Mouse (Mus musculus): ENCODE results near the gene Cpb2. TPM values are rescaled to one million over a fixed set of nuclear protein-coding genes. Genes with fewer than 3 reads are reported as not detected.

The Cpb2 gene
- total RNA-seq (2015; ENCODE audit: low replicate concordance) (not detected in 2 replicates), total RNA-seq (2017; ENCODE audit: low replicate concordance) (not detected in 2 replicates)

- no peak for ATAC-seq (replicated peaks; ENCODE audit: low FRiP score, poor library complexity, severe bottlenecking)
Measured at GRCm38 (mm10) chr14:75242087-75242486, at the start of gene Cpb2. Cpb2 (plus strand) TSS chr14:75242287.

- no peak for ATAC-seq (replicated peaks; ENCODE audit: low FRiP score, poor library complexity, severe bottlenecking)
Measured at GRCm38 (mm10) chr14:75192427-75192826, 49.7 kb upstream of the Cpb2 start.

GRCm38 (mm10) chr14:75192858-75193257, 49.2 kb upstream of the Cpb2 start:
- ATAC-seq (replicated peaks; ENCODE audit: low FRiP score, poor library complexity, severe bottlenecking): no peak

- ATAC-seq (replicated peaks; ENCODE audit: low FRiP score, poor library complexity, severe bottlenecking): no peak
Measured at GRCm38 (mm10) chr14:75195530-75195929, 46.6 kb upstream of the Cpb2 start.

DNA sequence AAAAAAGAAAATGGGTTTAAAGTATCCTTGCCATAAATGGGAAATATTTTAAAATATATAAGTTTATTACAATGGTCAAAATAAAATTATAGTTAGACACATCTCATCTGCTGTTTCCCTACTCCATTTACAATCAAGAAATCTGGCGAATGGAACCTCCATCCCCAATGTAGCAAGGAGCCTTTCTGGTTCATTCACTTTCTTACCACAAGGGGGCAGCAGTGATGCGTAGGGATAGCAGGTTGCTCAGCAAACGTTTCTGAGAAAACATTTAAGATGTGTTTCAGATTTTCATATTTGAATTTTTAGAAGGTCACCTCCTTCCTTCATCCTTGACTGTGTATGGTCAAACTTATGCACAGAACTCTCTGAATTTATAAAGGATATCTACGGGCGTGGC, 45.1 kb upstream of the Cpb2 start:
- peak; percentile 77; the same call in 1 of the 2 replicates for ATAC-seq (replicated peaks; ENCODE audit: low FRiP score, poor library complexity, severe bottlenecking)

DNA sequence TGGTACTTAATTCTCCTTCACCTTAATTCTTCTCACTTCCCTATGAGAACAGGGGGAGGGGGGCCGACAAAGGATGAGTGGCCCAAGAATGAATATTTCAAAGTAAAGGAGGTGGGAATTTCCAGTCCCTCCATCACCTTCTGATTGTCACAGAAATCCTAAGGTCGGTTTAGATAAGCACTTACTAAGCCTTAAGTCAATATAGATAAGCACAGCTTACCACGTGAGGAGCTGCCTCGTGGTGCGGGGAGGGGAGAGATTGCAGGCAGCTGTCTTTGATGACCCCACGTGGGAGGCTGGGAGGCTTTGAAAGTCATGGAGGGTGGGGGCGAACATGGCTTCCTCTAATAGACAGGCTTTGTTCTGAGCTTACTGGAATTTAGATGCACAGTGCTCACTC, 44.4 kb upstream of the Cpb2 start:
- ATAC-seq (replicated peaks; ENCODE audit: low FRiP score, poor library complexity, severe bottlenecking): no peak

DNA sequence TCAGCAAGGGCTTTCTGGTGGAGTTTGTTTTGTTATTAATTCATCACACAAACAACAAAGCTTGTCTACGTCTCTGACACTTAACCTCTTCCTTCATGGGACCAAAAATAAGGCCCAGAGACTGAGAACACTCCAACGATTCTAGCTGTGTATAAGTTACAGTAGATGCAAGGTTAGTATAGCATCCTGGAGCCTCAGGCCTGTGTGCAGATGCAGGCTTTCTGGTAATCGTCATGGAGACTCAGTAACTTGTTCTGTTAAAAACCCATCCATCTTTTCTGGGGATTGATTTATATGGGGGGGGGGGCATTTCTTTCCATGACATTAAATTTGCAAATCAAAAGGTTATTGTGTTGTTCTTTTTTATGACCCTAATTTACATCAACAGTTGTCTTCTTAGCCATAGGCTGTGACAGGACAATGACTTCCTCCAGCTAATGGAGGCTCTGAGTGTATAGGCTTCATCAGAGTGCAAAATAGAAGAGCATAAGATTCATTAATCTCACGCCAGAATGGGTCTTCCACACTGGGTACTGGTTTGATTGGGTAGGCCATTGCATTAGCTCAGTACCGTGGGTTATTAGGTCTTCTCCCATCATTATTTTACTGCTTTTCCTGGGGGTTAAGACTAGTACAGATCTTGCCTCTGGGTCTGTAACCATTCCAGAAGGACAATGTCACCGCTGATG, 36.6 kb upstream of the Cpb2 start:
- ATAC-seq (replicated peaks; ENCODE audit: low FRiP score, poor library complexity, severe bottlenecking): no peak

DNA sequence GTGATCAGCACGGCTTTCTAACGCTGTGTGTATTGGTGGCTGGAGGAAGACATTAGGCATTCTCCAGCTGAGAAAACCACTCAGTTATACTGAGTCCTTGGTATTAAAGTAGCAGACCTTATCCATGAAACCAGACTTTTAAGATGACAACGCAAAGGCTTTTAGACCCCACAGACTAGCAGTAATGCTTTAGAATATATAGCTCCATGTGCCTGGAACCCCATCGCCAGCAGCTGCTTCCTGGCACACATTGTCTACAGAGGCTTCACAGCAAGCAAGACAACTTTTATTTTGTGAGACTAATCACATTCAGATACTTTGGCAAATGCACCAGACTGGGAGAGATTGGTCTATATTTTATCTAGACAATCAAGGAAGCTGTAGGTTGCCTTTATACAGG, 35.8 kb upstream of the Cpb2 start:
- no peak for ATAC-seq (replicated peaks; ENCODE audit: low FRiP score, poor library complexity, severe bottlenecking)

DNA sequence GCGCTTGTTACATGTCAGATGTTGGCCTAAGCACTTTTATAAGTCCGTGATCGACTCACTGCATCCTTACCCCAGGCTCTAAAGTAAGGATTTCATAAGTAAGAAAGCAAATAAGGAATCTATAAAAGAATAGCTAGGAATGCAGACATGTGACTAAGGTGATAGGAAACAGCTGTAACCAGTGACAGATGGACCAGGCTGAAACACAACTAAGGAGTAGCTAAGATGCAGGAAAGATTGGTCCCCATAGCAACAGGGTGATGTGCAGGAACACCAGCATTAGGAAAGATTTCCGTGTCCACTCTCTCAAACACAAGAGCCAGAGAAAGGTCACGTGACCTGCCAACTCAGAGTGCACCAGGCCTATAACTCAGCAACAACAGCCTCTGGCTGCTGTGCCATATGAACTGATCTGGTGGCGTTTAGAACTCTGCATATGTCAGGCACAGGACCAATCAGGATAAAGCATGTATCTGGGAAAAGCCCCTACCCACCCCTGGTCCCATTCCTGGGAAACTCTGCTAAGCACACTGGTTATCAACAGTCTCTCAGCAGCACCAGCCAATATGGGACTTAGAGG, 33.4 kb upstream of the Cpb2 start:
- ATAC-seq (replicated peaks; ENCODE audit: low FRiP score, poor library complexity, severe bottlenecking): no peak

- ATAC-seq (replicated peaks; ENCODE audit: low FRiP score, poor library complexity, severe bottlenecking): no peak
Measured at GRCm38 (mm10) chr14:75213752-75214151, 28.3 kb upstream of the Cpb2 start.

GRCm38 (mm10) chr14:75218843-75219242, 23.2 kb upstream of the Cpb2 start:
- ATAC-seq (replicated peaks; ENCODE audit: low FRiP score, poor library complexity, severe bottlenecking): no peak

DNA sequence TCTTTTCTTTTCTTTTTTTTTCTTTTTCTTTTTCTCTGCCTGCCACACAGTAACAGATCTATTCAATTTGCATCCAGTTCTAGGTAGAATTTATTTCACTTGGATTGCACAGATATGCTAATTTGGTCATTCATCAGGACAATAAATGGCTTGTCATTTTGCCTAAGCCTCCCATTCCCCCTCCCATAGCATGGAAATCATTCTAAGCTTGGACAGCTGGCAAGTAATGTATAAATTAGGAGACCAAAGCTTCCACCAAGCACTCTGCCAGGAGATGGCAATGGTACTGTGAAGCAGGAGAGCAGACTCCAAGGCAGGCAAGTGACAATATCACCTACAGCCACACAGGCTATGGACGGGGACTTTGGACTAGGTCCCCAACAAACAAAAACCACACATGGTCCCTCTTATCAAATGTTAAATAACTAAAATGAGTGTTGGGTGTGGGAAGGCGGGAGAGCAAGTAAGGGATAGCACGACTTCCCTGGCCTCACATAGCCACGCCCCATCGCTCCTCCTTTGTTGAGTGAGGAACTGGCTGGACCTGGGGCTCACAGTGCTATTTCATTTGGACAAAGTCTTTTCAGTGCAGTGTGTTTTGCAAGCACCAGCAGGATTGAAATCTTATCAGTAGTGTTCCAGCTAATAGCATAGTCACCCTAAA, 22.7 kb upstream of the Cpb2 start:
- no peak for ATAC-seq (replicated peaks; ENCODE audit: low FRiP score, poor library complexity, severe bottlenecking)

DNA sequence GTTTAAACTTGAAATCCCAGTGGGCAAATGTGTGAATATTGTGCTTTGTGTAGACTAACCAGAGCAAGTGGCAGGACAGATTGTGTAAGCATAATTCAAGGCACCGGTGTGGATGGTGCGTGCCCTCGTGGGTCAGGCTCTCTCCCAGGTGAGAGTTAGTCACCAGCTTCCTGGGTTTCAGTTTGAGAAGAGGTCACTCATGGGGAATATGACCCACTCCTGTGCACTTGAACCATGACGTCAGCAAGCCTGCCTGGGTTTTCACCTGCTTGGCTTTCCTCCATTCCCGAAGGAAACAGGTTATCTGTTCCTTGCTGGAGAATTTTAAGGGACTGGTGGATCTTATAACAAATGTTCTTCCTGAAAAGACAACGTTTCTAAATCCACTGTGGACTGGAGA, 19.7 kb upstream of the Cpb2 start:
- no peak for ATAC-seq (replicated peaks; ENCODE audit: low FRiP score, poor library complexity, severe bottlenecking)

DNA sequence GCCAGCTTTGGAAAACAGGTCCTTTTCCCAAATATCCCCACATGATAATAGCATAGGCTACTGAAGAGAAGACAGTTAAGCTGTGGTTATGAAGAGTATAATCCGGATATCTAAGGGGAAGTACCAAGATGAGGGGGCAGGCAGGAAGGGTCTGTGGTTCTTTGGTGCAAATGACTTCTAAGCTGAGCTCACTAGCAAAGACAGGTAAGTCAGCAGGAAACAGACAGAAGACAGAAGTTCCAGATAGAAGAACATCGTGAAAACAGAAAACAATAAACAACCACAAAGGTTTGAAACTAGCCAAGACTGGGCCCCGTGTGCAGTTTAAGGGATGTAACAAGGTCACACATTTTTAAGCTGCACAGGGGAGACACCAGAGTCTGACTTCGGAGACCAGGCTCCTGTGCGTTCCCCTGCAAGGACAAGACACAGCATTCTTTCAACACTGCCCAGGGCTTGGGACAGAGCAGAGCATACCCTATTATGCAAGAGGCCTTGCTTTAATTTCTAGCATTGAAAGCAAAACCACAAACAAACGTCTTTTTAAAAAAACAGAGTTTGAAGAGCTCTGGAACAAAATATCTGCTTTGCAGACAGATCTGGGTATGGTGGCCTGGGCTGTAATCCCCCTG, 14.5 kb upstream of the Cpb2 start:
- ATAC-seq (replicated peaks; ENCODE audit: low FRiP score, poor library complexity, severe bottlenecking): no peak

DNA sequence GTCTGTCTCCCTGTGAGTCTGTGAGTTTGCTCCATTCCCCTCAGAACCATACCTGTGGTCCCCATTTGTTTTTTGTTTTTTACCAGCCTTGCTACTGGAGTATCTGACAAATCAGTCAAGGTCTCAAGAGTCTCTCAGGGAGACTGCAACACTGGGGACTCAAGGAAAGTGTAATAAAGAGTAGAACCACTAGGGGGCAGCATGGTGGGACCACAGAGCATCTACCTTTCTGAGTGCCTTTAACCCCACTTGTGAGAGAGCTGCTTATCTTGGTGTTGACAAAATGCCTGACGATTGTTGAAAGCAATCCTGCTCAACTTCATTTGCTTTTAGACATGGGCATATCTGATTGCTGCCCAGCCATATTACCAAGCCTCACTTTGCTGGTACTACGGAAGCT, 12.3 kb upstream of the Cpb2 start:
- ATAC-seq (replicated peaks; ENCODE audit: low FRiP score, poor library complexity, severe bottlenecking): peak; percentile 78

DNA sequence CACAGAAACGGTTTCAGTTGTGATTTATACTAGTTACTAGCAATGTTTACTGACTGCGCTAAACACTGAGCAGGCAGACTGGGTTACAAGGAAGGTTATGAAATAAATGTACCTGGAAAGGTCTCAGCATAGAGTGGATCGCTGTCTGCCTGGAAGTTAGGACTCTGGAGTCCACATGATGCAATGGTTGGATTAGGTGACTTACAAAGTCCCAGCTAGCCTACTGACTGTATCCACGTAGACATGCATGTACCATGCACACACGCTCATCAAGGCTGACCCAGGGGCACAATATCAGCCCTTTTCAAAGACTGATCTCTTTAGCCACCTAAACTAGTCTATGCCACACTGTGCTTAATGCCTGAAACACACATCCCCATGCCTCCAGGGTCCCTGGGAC, 9.0 kb upstream of the Cpb2 start:
- no peak for ATAC-seq (replicated peaks; ENCODE audit: low FRiP score, poor library complexity, severe bottlenecking)

GRCm38 (mm10) chr14:75235552-75235951, 6.5 kb upstream of the Cpb2 start:
- ATAC-seq (replicated peaks; ENCODE audit: low FRiP score, poor library complexity, severe bottlenecking): no peak

GRCm38 (mm10) chr14:75235955-75236635, 6.0 kb upstream of the Cpb2 start:
- no peak for ATAC-seq (replicated peaks; ENCODE audit: low FRiP score, poor library complexity, severe bottlenecking)

GRCm38 (mm10) chr14:75236636-75237003, 5.5 kb upstream of the Cpb2 start:
- no peak for ATAC-seq (replicated peaks; ENCODE audit: low FRiP score, poor library complexity, severe bottlenecking)

DNA sequence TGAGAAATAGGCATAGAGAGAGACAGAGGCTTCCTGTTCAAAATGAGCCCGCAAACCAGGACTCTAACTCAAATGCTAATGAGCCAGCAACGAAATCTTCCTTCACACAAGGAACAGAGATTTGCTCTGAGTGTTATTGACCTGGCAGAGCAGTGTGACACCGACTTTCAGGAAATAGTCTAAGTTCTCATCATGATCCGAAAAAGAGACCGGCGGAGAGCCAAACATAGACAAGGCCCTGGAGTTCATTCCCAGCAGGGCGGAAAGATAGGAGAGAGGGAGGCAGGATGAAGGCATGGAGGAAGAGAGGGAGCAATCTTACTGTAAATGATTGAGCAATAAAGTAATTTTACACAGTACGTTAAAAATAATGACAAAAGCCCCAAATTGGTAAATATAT, 5.0 kb upstream of the Cpb2 start:
- no peak for ATAC-seq (replicated peaks; ENCODE audit: low FRiP score, poor library complexity, severe bottlenecking)

All from erythroblast, adult 5-6 weeks (primary cell).